Mouse (Mus musculus) lung, postnatal 0 days (tissue): ENCODE results near the gene Cdh19. TPM values are rescaled to one million over a fixed set of nuclear protein-coding genes. Genes with fewer than 3 reads are reported as not detected.

Experiments used
- ATAC-seq: fragments of 200-750 bp; cut with Nextera tagmentation; 2 replicates; pipeline ENCODE4 v1.8.0; 2017; ENCODE audit warnings: moderate library complexity
- DNase-seq: peaks from one replicate; pipeline ENCODE4 v3.0.0-alpha.2; 2016; ENCODE audit warnings: low spot score
- H3K27ac ChIP-seq: fragments of 300-500 bp; sonication (generic); 2 replicates; pipeline ENCODE4 v1.5.1; 2014; ENCODE audit warnings: antibody characterized with exemption, mild to moderate bottlenecking, low read length, mixed read lengths
- H3K27me3 ChIP-seq: fragments of 300-500 bp; sonication (generic); replicated peaks from 2 replicates; pipeline ENCODE4 v1.6.1; 2014; ENCODE audit warnings: low read length, mixed read lengths; ENCODE audit not compliant: insufficient read depth
- H3K36me3 ChIP-seq: fragments of 300-500 bp; sonication (generic); 2 replicates; pipeline ENCODE4 v1.6.1; 2014; ENCODE audit warnings: low read length, mixed read lengths; ENCODE audit not compliant: insufficient read depth
- H3K4me1 ChIP-seq: fragments of 300-500 bp; sonication (generic); 2 replicates; pipeline ENCODE4 v1.6.1; 2014; ENCODE audit warnings: antibody characterized with exemption, low read depth, low read length, mixed read lengths; ENCODE audit not compliant: insufficient read depth
- H3K4me2 ChIP-seq: fragments of 300-500 bp; sonication (generic); replicated peaks from 2 replicates; pipeline ENCODE4 v1.6.1; 2014; ENCODE audit warnings: low read depth, mild to moderate bottlenecking, low read length, moderate library complexity, mixed read lengths
- H3K4me3 ChIP-seq: fragments of 300-500 bp; sonication (generic); 2 replicates; pipeline ENCODE4 v1.5.1; 2014; ENCODE audit warnings: low read depth, low read length
- H3K9ac ChIP-seq: fragments of 300-500 bp; sonication (generic); replicated peaks from 2 replicates; pipeline ENCODE4 v1.6.1; 2014; ENCODE audit warnings: low read depth, mild to moderate bottlenecking
- H3K9me3 ChIP-seq: fragments of 300-500 bp; sonication (generic); 2 replicates; pipeline ENCODE4 v1.6.1; 2016; ENCODE audit warnings: low read length, mixed read lengths
- CTCF ChIP-seq: IDR thresholded peaks from 2 replicates; pipeline ENCODE4 v1.5.1; 2016; ENCODE audit warnings: antibody characterized with exemption, mild to moderate bottlenecking
- EP300 ChIP-seq: IDR thresholded peaks from 2 replicates; pipeline ENCODE4 v1.6.1; 2016; ENCODE audit warnings: antibody characterized with exemption, mild to moderate bottlenecking, control low read depth
- WGBS: fragments of 180-500 bp; shearing (Covaris S2); extraction: QIAGEN DNeasy Blood & Tissue Kit; methylation state at CpG from one replicate; pipeline ENCODE4 v1.1.7; 2014; 5-methylcytosine and 5-hydroxymethylcytosine counted together
- polyA plus RNA-seq: library from polyadenylated mRNA; unstranded; fragments of >200 nt; fragmentation: Nextera tagmentation; extraction: Ambion mirVana; gene quantifications from 2 replicates; pipeline ENCODE4 v1.2.1, GENCODE M21; 2015

The Cdh19 gene
- polyA plus RNA-seq: 0.05 and 0.07 TPM in 2 replicates

DNA sequence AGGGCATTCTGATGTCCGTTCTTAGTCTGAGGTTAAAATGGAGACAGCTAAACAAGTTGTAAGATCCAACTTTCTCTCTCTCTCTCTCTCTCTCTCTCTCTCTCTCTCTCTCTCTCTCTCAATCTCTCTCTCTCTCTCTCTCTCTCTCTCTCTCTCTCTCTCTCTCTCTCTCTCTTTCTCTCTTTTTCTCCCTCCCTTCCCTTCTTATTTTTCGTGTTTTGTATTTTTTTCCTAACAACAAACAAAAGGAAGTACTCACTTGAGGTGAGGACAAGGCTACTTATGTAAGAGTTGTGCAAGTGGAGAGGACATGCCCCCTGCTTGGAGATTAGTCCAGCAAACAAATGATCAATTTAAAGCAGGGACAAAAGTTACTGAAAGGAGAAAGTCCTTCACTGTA, at the start of gene Cdh19:
Cdh19 (minus strand) TSS at position 101 of the 400 bp plus-strand sequence.
- 44% methylated on average over 2 of the region's 2 CpGs for WGBS
- Histone ChIP-seq H3K36me3 (no peaks in the 10 kb centered on the region), H3K4me1 (no peaks in the 10 kb centered on the region), H3K9ac (no peak within 1 kb of the TSS), H3K27ac (no peak within 1 kb of the TSS), H3K4me2 (no peak within 1 kb of the TSS), H3K9me3 (no peaks in the 10 kb centered on the region), H3K27me3 (no peaks in the 10 kb centered on the region), H3K4me3 (no peak within 1 kb of the TSS)
- TF ChIP-seq EP300 (no peak), CTCF (no peak)
- ATAC-seq (no peak), DNase-seq (no peak)

- 49% methylated on average over 3 of the region's 3 CpGs for whole genome bisulfite sequencing
- no peak for TF ChIP-seq EP300
- TF ChIP-seq CTCF: no peak
- ATAC-seq (no peak), DNase-seq (no peak)
- Histone ChIP-seq H3K4me3 (no peak overlapping the region), H3K27me3 (no peaks in the 10 kb centered on the region), H3K4me2 (no peak overlapping the region), H3K9me3 (no peaks in the 10 kb centered on the region), H3K27ac (no peak overlapping the region), H3K36me3 (no peaks in the 10 kb centered on the region), H3K9ac (no peak overlapping the region), H3K4me1 (no peaks in the 10 kb centered on the region)
These were observed 43.2 kb upstream of the Cdh19 start for GRCm38 (mm10) chr1:111020434-111021060.

DNA sequence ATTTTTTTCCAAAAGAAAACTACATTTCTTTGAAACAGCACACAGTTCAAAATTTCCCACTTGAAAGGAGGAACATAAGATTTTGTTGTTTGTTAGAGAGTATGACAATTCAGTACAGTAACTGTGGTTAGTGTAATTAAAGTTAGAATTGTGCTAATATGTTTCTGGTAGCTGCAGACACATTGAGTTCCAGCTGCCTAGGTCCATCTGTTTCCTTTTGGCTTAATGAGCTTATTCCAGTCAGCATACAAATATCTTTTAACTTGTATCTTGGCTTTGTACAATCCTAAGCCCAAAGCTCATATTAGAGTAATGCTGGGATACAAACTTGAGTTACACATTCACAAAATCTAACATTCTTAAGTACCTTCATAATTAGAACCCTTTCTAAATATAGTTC, 40.3 kb upstream of the Cdh19 start:
- ATAC-seq (no peak), DNase-seq (no peak)
- Histone ChIP-seq H3K4me2 (no peak overlapping the region), H3K9ac (no peak overlapping the region), H3K27me3 (no peaks in the 10 kb centered on the region), H3K27ac (no peak overlapping the region), H3K4me3 (no peak overlapping the region), H3K36me3 (no peaks in the 10 kb centered on the region), H3K4me1 (no peaks in the 10 kb centered on the region), H3K9me3 (no peaks in the 10 kb centered on the region)
- TF ChIP-seq CTCF (no peak), EP300 (no peak)

- Histone ChIP-seq H3K4me3 (no peak overlapping the region), H3K27ac (no peak overlapping the region), H3K4me1 (no peaks in the 10 kb centered on the region), H3K36me3 (no peaks in the 10 kb centered on the region), H3K9ac (no peak overlapping the region), H3K27me3 (no peaks in the 10 kb centered on the region), H3K4me2 (no peak overlapping the region), H3K9me3 (no peaks in the 10 kb centered on the region)
- ATAC-seq: no peak
- TF ChIP-seq CTCF: no peak
- TF ChIP-seq EP300: no peak
- no peak for DNase-seq
These were observed 12.4 kb upstream of the Cdh19 start for GRCm38 (mm10) chr1:110989824-110990223.

GRCm38 (mm10) chr1:110969201-110969600, 8.2 kb downstream of the Cdh19 start:
- Histone ChIP-seq H3K27me3 (no peaks in the 10 kb centered on the region), H3K36me3 (no peaks in the 10 kb centered on the region), H3K4me3 (no peak overlapping the region), H3K9ac (no peak overlapping the region), H3K27ac (no peak overlapping the region), H3K4me2 (no peak overlapping the region), H3K4me1 (no peaks in the 10 kb centered on the region), H3K9me3 (no peaks in the 10 kb centered on the region)
- ATAC-seq (no peak), DNase-seq (no peak)
- 83% methylated on average over 2 of the region's 2 CpGs for WGBS
- TF ChIP-seq EP300 (no peak), CTCF (no peak)

DNA sequence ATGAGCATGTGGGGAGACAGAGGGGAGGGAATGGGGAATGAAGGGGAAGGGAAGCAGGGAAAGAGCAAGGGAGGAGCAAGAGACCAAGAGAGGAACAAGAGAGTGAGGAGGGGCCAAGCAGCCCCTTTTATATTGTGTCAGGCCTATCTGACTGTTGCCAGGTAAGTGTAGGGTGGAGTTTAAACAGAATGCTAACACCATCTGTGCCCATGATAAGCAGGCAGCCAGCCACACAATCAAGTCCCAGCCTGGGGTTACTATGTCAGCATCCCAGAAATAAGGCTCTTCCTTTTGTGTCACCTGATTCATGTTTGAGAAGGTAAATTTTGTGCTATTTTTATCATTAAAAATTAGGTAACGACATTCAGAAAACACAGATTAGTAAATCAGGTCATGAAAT, 67.6 kb downstream of the Cdh19 start:
- Histone ChIP-seq H3K27me3 (no peaks in the 10 kb centered on the region), H3K4me3 (no peak overlapping the region), H3K4me2 (no peak overlapping the region), H3K27ac (no peak overlapping the region), H3K4me1 (no peaks in the 10 kb centered on the region), H3K9ac (no peak overlapping the region), H3K9me3 (no peaks in the 10 kb centered on the region), H3K36me3 (no peaks in the 10 kb centered on the region)
- DNase-seq (no peak), ATAC-seq (no peak)
- TF ChIP-seq EP300: no peak
- TF ChIP-seq CTCF: no peak
- 72% methylated on average over 1 of the region's 1 CpGs for WGBS

DNA sequence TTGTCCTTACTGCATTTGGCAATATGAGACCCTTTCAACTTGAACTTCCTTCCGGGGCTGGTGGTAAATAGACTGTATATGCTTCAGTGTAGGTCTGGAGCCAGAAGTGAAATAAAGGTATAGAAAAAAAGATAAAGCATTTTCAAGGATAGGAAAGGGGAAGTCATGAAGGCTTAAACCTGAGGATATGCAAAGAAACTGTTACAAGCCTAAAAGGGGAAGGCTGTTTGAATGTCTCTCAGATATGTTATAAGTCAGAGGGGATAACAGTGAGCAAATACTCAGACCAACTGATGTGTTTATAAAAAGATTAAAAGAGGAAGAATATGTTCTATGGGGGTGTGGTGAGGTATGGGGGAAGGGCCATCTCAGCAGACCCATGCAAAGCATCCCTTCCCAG, 68.2 kb downstream of the Cdh19 start:
- no peak for TF ChIP-seq CTCF
- TF ChIP-seq EP300: no peak
- Histone ChIP-seq H3K27me3 (no peaks in the 10 kb centered on the region), H3K27ac (no peak overlapping the region), H3K36me3 (no peaks in the 10 kb centered on the region), H3K4me1 (no peaks in the 10 kb centered on the region), H3K4me3 (no peak overlapping the region), H3K9me3 (no peaks in the 10 kb centered on the region), H3K4me2 (no peak overlapping the region), H3K9ac (no peak overlapping the region)
- 65% methylated on average over 1 of the region's 1 CpGs for WGBS
- DNase-seq: no peak
- no peak for ATAC-seq
